Mouse (Mus musculus) liver, postnatal 0 days (tissue): ENCODE data around the gene Tiam1. TPM values are rescaled to one million over a fixed set of nuclear protein-coding genes. Genes with fewer than 3 reads are reported as not detected.

Source experiments
- ATAC-seq: fragments of 200-750 bp; cut with Nextera tagmentation; 2 replicates; pipeline ENCODE4 v1.8.0; 2017; ENCODE audit warnings: mild to moderate bottlenecking, moderate library complexity
- DNase-seq: peaks from one replicate; pipeline ENCODE4 v3.0.0-alpha.2; 2016
- H3K27ac ChIP-seq: fragments of 300-500 bp; sonication (generic); 2 replicates; pipeline ENCODE4 v1.5.1; 2014; ENCODE audit warnings: antibody characterized with exemption, moderate library complexity, mild to moderate bottlenecking, low read depth
- H3K27me3 ChIP-seq: fragments of 300-500 bp; sonication (generic); 2 replicates; pipeline ENCODE4 v1.6.1; 2014; ENCODE audit warnings: low read length, control low read depth, mixed read lengths; ENCODE audit not compliant: insufficient read depth
- H3K36me3 ChIP-seq: fragments of 300-500 bp; sonication (generic); replicated peaks from 2 replicates; pipeline ENCODE4 v1.6.1; 2014; ENCODE audit warnings: mild to moderate bottlenecking, control low read depth, low read length, moderate library complexity, mixed read lengths; ENCODE audit not compliant: insufficient read depth
- H3K4me1 ChIP-seq: fragments of 300-500 bp; sonication (generic); 2 replicates; pipeline ENCODE4 v1.6.1; 2014; ENCODE audit warnings: antibody characterized with exemption, mild to moderate bottlenecking, control low read depth; ENCODE audit not compliant: insufficient read depth
- H3K4me2 ChIP-seq: fragments of 300-500 bp; sonication (generic); 2 replicates; pipeline ENCODE4 v1.6.1; 2014; ENCODE audit warnings: low read depth, mild to moderate bottlenecking, low read length, moderate library complexity, mixed read lengths
- H3K4me3 ChIP-seq: fragments of 300-500 bp; sonication (generic); 2 replicates; pipeline ENCODE4 v1.5.1; 2014; ENCODE audit warnings: low read depth, low read length
- H3K9ac ChIP-seq: fragments of 300-500 bp; sonication (generic); replicated peaks from 2 replicates; pipeline ENCODE4 v1.6.1; 2014; ENCODE audit warnings: mild to moderate bottlenecking, moderate library complexity
- H3K9me3 ChIP-seq: fragments of 300-500 bp; sonication (generic); 2 replicates; pipeline ENCODE4 v1.6.1; 2016; ENCODE audit warnings: mild to moderate bottlenecking, control low read depth, low read length, mixed read lengths
- CTCF ChIP-seq: sonication (generic); IDR thresholded peaks from 2 replicates; pipeline ENCODE4 v1.5.1; 2016; ENCODE audit warnings: antibody characterized with exemption, low read depth
- EP300 ChIP-seq: IDR thresholded peaks from 2 replicates; pipeline ENCODE4 v1.6.1; 2016; ENCODE audit warnings: antibody characterized with exemption, low read depth, mild to moderate bottlenecking
- WGBS: fragments of 180-500 bp; shearing (Covaris S2); extraction: QIAGEN DNeasy Blood & Tissue Kit; methylation state at CpG from one replicate; pipeline ENCODE4 v1.1.7; 2014; ENCODE audit not compliant: insufficient replicate concordance; 5-methylcytosine and 5-hydroxymethylcytosine counted together
- polyA plus RNA-seq: library from polyadenylated mRNA; unstranded; fragments of >200 nt; fragmentation: Nextera tagmentation; extraction: Ambion mirVana; gene quantifications from 2 replicates; pipeline ENCODE4 v1.2.1, GENCODE M21; 2015

Tiam1 gene
- polyA plus RNA-seq, 1 experiment from 2014 or later, result 3.2 TPM

GRCm38 (mm10) chr16:90097769-90098168, 45.8 kb downstream of the Tiam1 start:
- ATAC-seq (no peak), DNase-seq (no peak)
- Histone ChIP-seq H3K4me3 (no peak overlapping the region), H3K4me2 (no peak overlapping the region), H3K27ac (no peak overlapping the region), H3K4me1 (no peaks in the 10 kb centered on the region), H3K27me3 (no peaks in the 10 kb centered on the region), H3K9me3 (no peaks in the 10 kb centered on the region), H3K36me3 (no peaks in the 10 kb centered on the region), H3K9ac (no peak overlapping the region)
- 78% methylated on average over 3 of the region's 3 CpGs for WGBS
- no peak for TF ChIP-seq CTCF
- no peak for TF ChIP-seq EP300

- Histone ChIP-seq H3K4me2 (no peak overlapping the region), H3K4me1 (no peaks in the 10 kb centered on the region), H3K27me3 (no peaks in the 10 kb centered on the region), H3K4me3 (no peak overlapping the region), H3K27ac (no peak overlapping the region), H3K9ac (no peak overlapping the region), H3K36me3 (no peaks in the 10 kb centered on the region), H3K9me3 (no peaks in the 10 kb centered on the region)
- DNase-seq (no peak), ATAC-seq (no peak)
- no peak for TF ChIP-seq EP300
- WGBS, result 38% methylated on average over 5 of the region's 5 CpGs
Measured at GRCm38 (mm10) chr16:90096011-90096410, 47.6 kb downstream of the Tiam1 start.

GRCm38 (mm10) chr16:90093015-90093414, 50.6 kb downstream of the Tiam1 start:
- H3K9me3 ChIP-seq, result no peaks in the 10 kb centered on the region
- no peaks in the 10 kb centered on the region for H3K36me3 ChIP-seq
- 83% methylated on average over 9 of the region's 9 CpGs for whole genome bisulfite sequencing
- no peak for DNase-seq
- H3K9ac ChIP-seq, result no peak overlapping the region
- no peak overlapping the region for H3K4me2 ChIP-seq
- no peak for ATAC-seq
- H3K27me3 ChIP-seq, result no peaks in the 10 kb centered on the region
- no peak for TF ChIP-seq EP300
- TF ChIP-seq CTCF, result no peak
- no peak overlapping the region for H3K4me3 ChIP-seq
- H3K4me1 ChIP-seq, result no peaks in the 10 kb centered on the region
- no peak overlapping the region for H3K27ac ChIP-seq

- no peaks in the 10 kb centered on the region for H3K36me3 ChIP-seq
- H3K9ac ChIP-seq, result no peak overlapping the region
- no peak overlapping the region for H3K4me3 ChIP-seq
- 79% methylated on average over 1 of the region's 1 CpGs for WGBS
- no peak overlapping the region for H3K27ac ChIP-seq
- no peak for ATAC-seq
- no peak overlapping the region for H3K4me2 ChIP-seq
- no peaks in the 10 kb centered on the region for H3K27me3 ChIP-seq
- H3K4me1 ChIP-seq, result no peaks in the 10 kb centered on the region
- no peak for DNase-seq
- H3K9me3 ChIP-seq, result no peaks in the 10 kb centered on the region
- TF ChIP-seq CTCF (no peak), EP300 (no peak)
Measured at GRCm38 (mm10) chr16:90091906-90092305, 51.7 kb downstream of the Tiam1 start.

GRCm38 (mm10) chr16:90091112-90091720, 52.4 kb downstream of the Tiam1 start:
- Histone ChIP-seq H3K4me2 (no peak overlapping the region), H3K9me3 (no peaks in the 10 kb centered on the region), H3K4me1 (no peaks in the 10 kb centered on the region), H3K4me3 (no peak overlapping the region), H3K36me3 (no peaks in the 10 kb centered on the region), H3K27ac (no peak overlapping the region), H3K27me3 (no peaks in the 10 kb centered on the region), H3K9ac (no peak overlapping the region)
- no peak for TF ChIP-seq EP300
- no peak for TF ChIP-seq CTCF
- WGBS, result 42% methylated on average over 11 of the region's 11 CpGs
- DNase-seq (no peak), ATAC-seq (no peak)

GRCm38 (mm10) chr16:90090368-90090767, 53.2 kb downstream of the Tiam1 start:
- TF ChIP-seq CTCF, result no peak
- no peak for TF ChIP-seq EP300
- no peak overlapping the region for H3K4me3 ChIP-seq
- ATAC-seq (no peak), DNase-seq (no peak)
- no peak overlapping the region for H3K4me2 ChIP-seq
- no peak overlapping the region for H3K9ac ChIP-seq
- no peaks in the 10 kb centered on the region for H3K36me3 ChIP-seq
- H3K9me3 ChIP-seq, result no peaks in the 10 kb centered on the region
- no peaks in the 10 kb centered on the region for H3K4me1 ChIP-seq
- WGBS, result 50% methylated on average over 13 of the region's 13 CpGs
- H3K27me3 ChIP-seq, result no peaks in the 10 kb centered on the region
- no peak overlapping the region for H3K27ac ChIP-seq

- Histone ChIP-seq H3K36me3 (no peaks in the 10 kb centered on the region), H3K27me3 (no peaks in the 10 kb centered on the region), H3K4me2 (no peak overlapping the region), H3K9me3 (no peaks in the 10 kb centered on the region), H3K4me1 (no peaks in the 10 kb centered on the region), H3K4me3 (no peak overlapping the region), H3K27ac (no peak overlapping the region), H3K9ac (no peak overlapping the region)
- DNase-seq (no peak), ATAC-seq (no peak)
- TF ChIP-seq EP300 (no peak), CTCF (no peak)
- 61% methylated on average over 5 of the region's 5 CpGs for WGBS
Measured at GRCm38 (mm10) chr16:90087256-90087655, 56.3 kb downstream of the Tiam1 start.
